Mouse (Mus musculus) spleen, adult 2 months (tissue): Measurements from ENCODE around the gene Foxc2.

Experiments used
- CTCF ChIP-seq: fragments of 200-500 bp; IDR thresholded peaks from 2 replicates; pipeline ENCODE4 v1.5.1; 2011; ENCODE audit warnings: mild to moderate bottlenecking, inconsistent platforms; ENCODE audit not compliant: insufficient read depth, insufficient read length, insufficient replicate concordance; ENCODE audit errors: extremely low read depth
- POLR2A ChIP-seq: fragments of 200-500 bp; IDR thresholded peaks from 2 replicates; pipeline ENCODE4 v1.6.1; 2011; ENCODE audit warnings: low read depth, low read length, inconsistent platforms

- TF ChIP-seq POLR2A (no peak), CTCF (no peak)
Observed at GRCm38 (mm10) chr8:121076555-121076954, 39.4 kb upstream of the Foxc2 start.
